Mouse (Mus musculus) skeletal muscle tissue, postnatal 0 days (tissue): ENCODE results near the gene Acot12. TPM values are rescaled to one million over a fixed set of nuclear protein-coding genes. Genes with fewer than 3 reads are reported as not detected.

Experiments used
- microRNA-seq, 2 experiments: library from miRNA; unstranded; fragments of <30 nt; microRNA quantifications; one replicate each; pipeline ENCODE4; 2016
- polyA plus RNA-seq: library from polyadenylated mRNA; unstranded; fragments of >200 nt; fragmentation: Nextera tagmentation; extraction: Ambion mirVana; gene quantifications from 2 replicates; pipeline ENCODE4 v1.2.1, GENCODE M21; 2015

The Acot12 gene
- polyA plus RNA-seq = not detected in 2 replicates

DNA sequence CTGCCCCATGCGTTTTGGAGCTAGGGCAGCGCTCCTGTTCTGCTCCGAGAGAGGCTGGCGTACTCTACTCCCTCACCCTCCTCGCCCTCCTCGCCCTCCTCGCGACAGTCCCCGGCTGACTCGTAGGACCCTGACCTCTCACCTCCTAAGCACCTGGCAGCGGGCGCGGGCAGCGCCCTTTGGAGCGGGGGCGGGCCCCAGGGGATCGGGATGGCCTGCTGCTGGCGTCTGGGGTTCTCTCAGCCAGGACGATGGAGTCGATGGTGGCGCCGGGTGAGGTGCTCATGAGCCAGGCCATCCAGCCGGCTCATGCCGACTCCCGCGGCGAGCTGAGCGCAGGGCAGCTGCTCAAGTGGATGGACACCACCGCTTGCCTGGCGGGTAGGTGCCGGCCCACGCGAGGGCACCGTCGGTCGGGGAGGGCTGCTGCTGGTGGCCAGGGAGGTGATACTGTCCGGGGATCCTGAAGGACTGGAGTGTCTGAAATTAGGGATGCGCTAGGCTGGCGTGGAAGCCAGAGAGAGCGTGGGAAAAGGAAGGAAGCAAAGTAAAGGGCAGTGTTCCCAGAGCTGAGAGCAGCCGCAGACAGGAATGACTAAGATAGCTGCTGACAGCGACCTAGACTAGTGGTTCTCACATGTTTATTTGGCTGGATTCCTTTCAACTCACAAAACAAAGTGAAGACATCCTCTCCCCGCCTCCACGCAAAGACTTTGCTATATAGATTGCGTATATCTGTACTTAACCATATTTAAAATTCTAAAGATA lies at the start of gene Acot12:
Gene Acot12 (plus strand): TSS at position 233 of the 768 bp plus-strand sequence.

DNA sequence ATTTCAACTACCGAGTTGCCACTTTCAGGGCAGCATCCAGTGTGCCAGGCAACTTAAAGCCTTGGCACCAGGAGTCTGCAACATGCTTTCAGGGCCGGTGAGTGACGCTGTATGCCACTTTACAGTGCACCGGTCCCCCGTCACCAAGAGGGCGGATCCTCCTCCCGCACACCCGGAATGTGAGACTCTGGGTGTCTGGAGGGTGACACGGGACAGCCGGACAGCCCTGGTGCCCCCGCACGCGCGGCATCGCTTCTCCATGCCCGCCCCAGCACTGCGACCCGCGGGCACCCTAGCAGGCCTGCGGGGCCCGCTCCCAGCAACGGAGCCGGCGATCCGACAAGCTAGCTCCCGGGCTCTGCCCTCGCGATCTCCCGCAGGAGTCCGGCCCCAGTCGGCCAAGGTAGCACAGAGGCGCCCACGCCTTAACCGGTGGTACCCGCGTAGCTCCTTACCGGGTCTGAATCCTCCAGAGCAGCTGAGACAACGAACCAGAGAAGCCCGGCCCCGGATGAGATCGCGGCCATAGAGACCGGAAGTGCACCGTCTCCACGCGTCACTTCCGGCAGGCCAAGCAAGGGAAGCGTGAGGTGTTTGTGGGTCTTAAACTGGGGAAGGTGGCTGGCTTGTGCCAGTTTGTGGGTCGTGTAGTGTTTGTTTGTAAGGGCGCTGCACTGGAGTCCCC lies 66.0 kb downstream of the Acot12 start, which contains the start of gene Zcchc9:
Gene Zcchc9 (minus strand): TSS at position 551 of the 685 bp plus-strand sequence.

Small RNA genes lying within 50 kb of the gene (microRNA-seq; reads per million reads assigned to microRNA genes)
- 0 reads per million in 2 experiments for gene Gm27656

Other genes starting within 250 kb of the Acot12 start
- 15.9 and 17.0 TPM in 2 replicates for gene Zcchc9, start 66.2 kb downstream of the Acot12 start, polyA plus RNA-seq
- 537 and 686 TPM in 2 replicates for gene Ckmt2, start 135.4 kb downstream of the Acot12 start, polyA plus RNA-seq